Mouse (Mus musculus) kidney, adult 11 months (tissue): ENCODE results near the gene Barx1.

ENCODE experiments used
- DNase-seq: peaks from one replicate; pipeline ENCODE4 v3.0.0; 2022

The Barx1 gene

DNA sequence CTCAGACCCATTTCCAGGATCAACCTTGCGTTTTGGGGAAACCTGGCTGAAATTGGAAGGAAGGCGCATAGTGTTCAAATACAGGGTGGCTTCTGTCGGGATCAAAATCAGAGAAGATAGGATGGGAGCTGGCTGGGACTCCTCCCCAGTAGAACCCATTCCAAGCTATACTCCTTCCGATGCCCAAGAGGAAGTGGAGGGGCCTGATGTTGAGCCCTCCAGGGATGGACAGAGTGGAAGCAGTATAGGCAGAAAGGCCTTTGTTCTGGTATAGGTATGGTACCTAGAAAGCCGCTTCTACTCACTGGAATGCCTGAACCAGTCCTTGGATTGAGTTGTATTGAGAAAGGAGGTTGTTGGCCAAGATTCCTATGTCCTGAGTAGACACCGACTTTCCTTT lies 2.1 kb upstream of the Barx1 start:
- DNase-seq: no peak

- DNase-seq: no peak
Observed at GRCm38 (mm10) chr13:48661561-48661960, 1.2 kb upstream of the Barx1 start.

- no peak for DNase-seq
Observed at GRCm38 (mm10) chr13:48663211-48663987, 601 bp downstream of the Barx1 start.

- DNase-seq: no peak
Observed at GRCm38 (mm10) chr13:48663988-48664339, 1.2 kb downstream of the Barx1 start.

DNA sequence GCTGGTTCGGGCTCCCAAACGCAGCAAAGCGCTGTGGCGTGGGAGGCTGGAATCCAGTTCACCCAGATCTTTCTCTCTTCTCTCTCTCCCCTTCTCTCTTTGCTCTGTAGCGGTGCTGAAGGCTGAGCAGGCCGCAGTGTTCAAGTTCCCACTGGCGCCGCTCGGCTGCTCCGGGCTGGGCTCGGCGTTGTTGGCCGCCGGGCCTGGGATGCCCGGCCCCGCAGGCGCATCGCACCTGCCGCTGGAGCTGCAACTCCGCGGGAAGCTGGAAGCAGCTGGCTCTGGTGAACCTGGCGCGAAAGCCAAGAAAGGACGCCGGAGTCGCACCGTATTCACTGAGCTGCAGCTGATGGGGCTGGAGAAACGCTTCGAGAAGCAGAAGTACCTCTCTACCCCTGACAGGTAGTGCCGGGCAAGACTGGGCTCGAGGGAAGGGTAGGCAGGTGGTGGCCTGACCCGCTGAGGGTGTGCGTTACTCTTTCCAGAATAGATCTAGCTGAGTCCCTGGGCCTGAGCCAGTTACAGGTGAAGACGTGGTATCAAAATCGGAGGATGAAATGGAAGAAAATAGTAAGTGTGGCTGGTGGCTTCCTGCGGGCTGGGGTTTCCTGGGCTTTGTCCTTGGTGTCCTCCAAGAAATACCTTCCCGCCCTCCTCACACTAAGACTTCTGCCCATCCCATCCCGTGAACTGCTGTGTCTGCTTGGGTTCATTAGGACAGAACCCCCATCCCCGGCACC lies 2.3 kb downstream of the Barx1 start:
- DNase-seq: no peak

- DNase-seq: no peak
Observed at GRCm38 (mm10) chr13:48665656-48666597, 3.1 kb downstream of the Barx1 start.

DNA sequence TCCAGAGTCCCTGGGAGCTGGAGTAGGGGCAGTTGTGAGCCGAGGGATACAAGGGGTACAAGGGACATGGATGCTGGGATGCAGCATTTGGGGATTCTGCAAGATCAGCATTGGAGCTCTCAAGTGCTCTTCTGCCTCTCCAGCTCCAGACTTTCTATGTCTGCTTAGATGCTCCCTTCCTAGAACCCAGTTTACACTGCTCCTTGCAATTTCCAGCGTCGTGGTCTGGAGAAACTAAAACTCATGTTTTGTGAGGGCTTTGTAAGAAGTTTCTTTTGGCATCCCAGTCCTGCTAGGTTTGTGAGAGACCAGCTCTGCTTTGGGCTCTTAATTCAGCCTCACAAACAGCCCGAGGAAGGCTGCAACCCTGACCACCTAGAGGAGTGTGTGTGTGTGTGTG lies 4.7 kb downstream of the Barx1 start:
- no peak for DNase-seq

- no peak for DNase-seq
Observed at GRCm38 (mm10) chr13:48668091-48668975, 5.5 kb downstream of the Barx1 start.

DNA sequence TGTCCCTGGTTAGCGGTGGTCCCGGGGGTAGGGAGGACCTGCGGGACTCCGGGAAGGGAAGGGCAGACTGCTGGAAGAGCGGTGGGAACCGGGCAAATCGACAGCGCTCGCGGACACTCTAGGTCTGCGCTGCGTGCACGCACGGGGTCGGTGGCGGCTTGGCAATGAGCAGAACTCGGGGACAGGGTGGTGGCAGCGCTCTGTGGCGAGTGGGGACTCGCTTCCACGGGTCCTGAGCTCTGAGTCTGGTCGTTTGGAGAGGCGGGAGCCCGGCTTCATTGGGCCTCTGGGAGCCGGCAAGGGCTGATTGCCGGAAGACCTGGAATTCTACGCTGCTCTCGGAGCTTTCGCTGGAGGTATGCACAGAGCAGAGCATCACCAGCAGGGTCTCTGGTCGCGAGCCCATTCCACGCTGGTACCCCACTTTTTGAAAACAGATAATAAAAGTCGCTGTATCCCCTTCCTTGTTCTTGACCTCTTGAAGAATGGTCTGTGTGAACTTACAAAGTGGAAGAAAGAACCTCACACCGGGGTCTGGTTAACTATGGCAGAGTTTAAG lies 6.3 kb downstream of the Barx1 start:
- no peak for DNase-seq

DNA sequence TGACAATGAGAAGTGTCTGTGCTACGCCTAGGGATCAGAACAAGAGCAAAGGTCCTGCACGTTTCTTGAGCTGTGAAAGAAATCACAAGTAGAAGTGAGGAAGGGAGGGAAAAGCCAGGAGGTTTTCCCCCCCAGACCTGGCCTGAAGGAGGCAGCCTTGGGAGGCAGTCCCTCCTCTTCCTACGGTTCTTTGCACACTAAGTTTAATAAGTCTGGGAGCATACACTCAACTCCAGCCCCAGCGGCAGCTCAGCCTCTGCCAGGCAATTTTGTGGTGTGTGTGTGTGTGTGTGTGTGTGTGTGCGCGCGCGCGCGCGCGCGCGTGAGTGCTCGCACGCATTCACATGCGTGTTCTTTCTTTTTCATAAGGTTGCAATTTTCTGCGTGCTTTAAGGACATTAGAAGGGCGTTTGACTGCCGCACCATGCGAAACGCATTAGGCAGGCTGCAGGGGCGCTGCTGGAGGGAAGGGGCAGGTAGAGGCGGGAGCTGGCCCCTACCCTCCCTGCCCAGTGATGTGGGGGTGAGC lies 9.6 kb downstream of the Barx1 start:
- no peak for DNase-seq

GRCm38 (mm10) chr13:48674609-48675008 lies 11.8 kb downstream of the Barx1 start:
- DNase-seq: no peak

- DNase-seq: no peak
Observed at GRCm38 (mm10) chr13:48679351-48679750, 16.6 kb downstream of the Barx1 start.

- DNase-seq: no peak
Observed at GRCm38 (mm10) chr13:48686666-48687065, 23.9 kb downstream of the Barx1 start.

GRCm38 (mm10) chr13:48691991-48692390 lies 29.2 kb downstream of the Barx1 start:
- DNase-seq: no peak

GRCm38 (mm10) chr13:48694090-48695064 lies 31.6 kb downstream of the Barx1 start:
- no peak for DNase-seq

DNA sequence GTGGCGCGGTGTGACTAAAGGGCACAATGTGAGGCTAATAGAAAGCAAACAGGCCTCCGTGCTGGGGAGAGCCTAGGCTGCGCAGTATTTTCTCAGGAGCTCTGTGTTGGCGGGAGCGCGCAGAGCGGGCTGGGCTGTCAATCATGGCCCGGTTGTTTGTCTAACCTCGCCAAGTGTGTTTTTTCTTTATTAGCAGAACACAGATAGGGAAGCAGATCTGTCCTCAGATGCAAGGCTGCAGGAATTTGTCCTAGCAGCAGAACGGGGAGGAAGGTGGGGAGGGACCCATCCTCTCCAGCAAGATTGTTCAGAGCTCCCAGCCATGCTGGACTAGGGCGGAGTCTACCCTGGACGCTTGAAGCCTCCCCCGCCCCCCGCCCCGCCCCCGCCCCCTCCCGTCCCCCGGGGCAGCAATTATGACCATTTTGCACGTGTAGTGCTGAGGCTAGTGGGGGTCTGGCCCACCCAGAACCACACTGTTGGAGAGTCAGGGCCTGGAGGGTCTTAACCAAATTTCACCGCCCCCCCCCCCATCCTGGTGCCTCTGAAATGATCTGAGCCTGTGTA lies 43.7 kb downstream of the Barx1 start:
- DNase-seq: no peak

DNA sequence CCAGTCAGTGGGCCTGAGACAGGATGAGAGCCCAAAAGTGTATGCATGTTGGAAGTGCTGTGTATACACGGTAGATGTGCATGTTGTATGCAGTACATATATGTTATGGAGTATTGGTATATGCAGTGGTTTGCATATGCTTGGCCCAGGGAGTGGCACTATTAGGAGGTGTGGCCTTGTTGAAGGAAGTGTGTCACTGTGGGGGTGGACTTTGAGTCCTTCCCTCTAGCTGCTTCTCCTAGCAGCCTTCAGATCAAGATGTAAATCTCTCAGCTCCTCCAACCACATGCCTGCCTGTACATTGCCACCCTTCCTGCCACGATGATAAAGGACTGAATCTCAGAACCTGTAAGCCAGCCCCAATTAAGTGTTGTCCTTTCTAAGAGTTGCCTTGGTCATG lies 49.9 kb downstream of the Barx1 start:
- no peak for DNase-seq

DNA sequence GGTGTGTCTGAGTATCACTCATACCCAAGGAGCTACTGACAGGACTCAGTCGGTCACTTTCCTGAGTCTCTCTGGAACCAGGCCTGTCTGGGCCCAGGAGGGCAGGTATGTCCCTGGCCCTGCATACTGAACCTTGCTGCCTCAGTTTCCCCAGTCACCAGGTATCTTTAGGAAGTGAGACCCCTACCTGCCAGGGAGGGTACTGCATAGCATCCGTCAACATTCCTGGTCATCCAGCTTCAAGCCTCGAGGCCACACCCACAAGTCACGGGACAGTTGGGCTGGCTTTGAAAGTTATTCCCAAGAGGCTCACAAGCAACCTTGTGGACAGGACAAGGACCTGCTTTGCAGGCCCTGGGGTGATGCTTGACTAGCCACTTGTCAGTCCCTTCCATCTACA lies 53.3 kb downstream of the Barx1 start:
- DNase-seq: no peak
